Mouse (Mus musculus) kidney, adult 9 months (tissue): ENCODE results near the gene Mpo.
A peak's percentile ranks its signal among the peaks of the same experiment; 100 is the strongest.

ENCODE experiments used
- DNase-seq: peaks from one replicate; pipeline ENCODE4 v3.0.0; 2022

The Mpo gene

GRCm38 (mm10) chr11:87805448-87805847 lies 12.1 kb downstream of the Mpo start:
- peak; percentile 37 for DNase-seq

- DNase-seq, result no peak
Observed at GRCm38 (mm10) chr11:87807433-87807832, 14.1 kb downstream of the Mpo start.

GRCm38 (mm10) chr11:87808236-87808635 lies 14.9 kb downstream of the Mpo start:
- no peak for DNase-seq

GRCm38 (mm10) chr11:87811396-87811795 lies 18.0 kb downstream of the Mpo start:
- DNase-seq, result no peak

- no peak for DNase-seq
Observed at GRCm38 (mm10) chr11:87814831-87815230, 21.4 kb downstream of the Mpo start.

- peak; percentile 16 for DNase-seq
Observed at GRCm38 (mm10) chr11:87816707-87817442, 23.5 kb downstream of the Mpo start.

- DNase-seq, result no peak
Observed at GRCm38 (mm10) chr11:87817443-87817773, 24.0 kb downstream of the Mpo start.

GRCm38 (mm10) chr11:87821502-87821901 lies 28.1 kb downstream of the Mpo start:
- DNase-seq, result no peak

- DNase-seq, result no peak
Observed at GRCm38 (mm10) chr11:87828239-87828900, 35.0 kb downstream of the Mpo start, which contains the start of gene Lpo. Gene Lpo (minus strand): TSS chr11:87828289.

GRCm38 (mm10) chr11:87840676-87841075 lies 47.3 kb downstream of the Mpo start:
- no peak for DNase-seq

GRCm38 (mm10) chr11:87841436-87841835 lies 48.1 kb downstream of the Mpo start:
- no peak for DNase-seq

GRCm38 (mm10) chr11:87846968-87847600 lies 53.7 kb downstream of the Mpo start:
- no peak for DNase-seq

GRCm38 (mm10) chr11:87847884-87848283 lies 54.5 kb downstream of the Mpo start:
- DNase-seq, result no peak

- peak; percentile 90 for DNase-seq
Observed at GRCm38 (mm10) chr11:87852690-87853596, 59.6 kb downstream of the Mpo start, which contains the start of gene Mks1. Gene Mks1 (plus strand): TSS chr11:87853215.

GRCm38 (mm10) chr11:87853597-87853954 lies 60.2 kb downstream of the Mpo start:
- DNase-seq, result no peak
